In the genomic region with DNA sequence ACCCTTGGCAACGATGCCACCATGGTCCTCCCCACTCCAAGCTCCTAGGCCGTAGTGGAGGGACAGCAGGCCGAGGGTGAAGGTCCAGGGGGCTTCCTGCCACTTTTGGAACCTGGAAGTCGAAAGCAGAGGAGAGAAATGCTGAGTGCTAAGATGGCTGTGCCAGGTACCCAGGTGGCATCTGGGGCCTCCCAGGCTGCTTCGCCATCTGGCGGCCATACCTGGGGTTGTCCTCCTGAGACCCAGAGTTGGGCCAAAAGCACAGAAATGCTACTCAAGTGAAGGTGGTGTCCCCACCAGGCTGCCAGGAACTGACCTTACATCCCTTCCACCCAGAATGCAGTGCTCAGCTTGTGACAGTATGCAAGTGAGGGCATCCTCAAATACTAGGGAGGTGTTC, we compare ENCODE assay signal across 10 mouse cellular contexts. TPM values are rescaled to one million over a fixed set of nuclear protein-coding genes. Genes with fewer than 3 reads are reported as not detected.
A peak's percentile ranks its signal among the peaks of the same experiment; 100 is the strongest.
DNase-seq lines count a peak whose midpoint lies in the region; TF ChIP-seq lines count a peak whose summit lies in the region.
"Had no signal": no experiment of that assay in that cellular context is flagged by ENCODE, and none has a peak within 500 bp of the region (broad histone marks: within the 10 kb centered on the region; RNA-seq: fewer than 3 reads in every experiment).

No protein-coding gene starts in this region.

- peaks cover 7% of the 10 kb centered on the region for H3K4me1 ChIP-seq in ES-Bruce4 (ENCODE audit: control insufficient read depth, insufficient read depth, low read length)
- peaks cover 14% of the 10 kb centered on the region for H3K4me1 ChIP-seq in limb, embryonic 10.5 days
- H3K4me1 ChIP-seq: liver, embryonic 15.5 days had no signal

- no peak overlapping the region for H3K4me3 ChIP-seq in ES-Bruce4 (ENCODE audit: low read depth, low read length)
- H3K4me3 ChIP-seq in limb, embryonic 10.5 days = no peak overlapping the region
- H3K4me3 ChIP-seq: hindbrain, embryonic 15.5 days; liver, embryonic 15.5 days had no signal

- no peaks in the 10 kb centered on the region for H3K9me3 ChIP-seq in ES-Bruce4 (replicated peaks; ENCODE audit: control insufficient read depth, insufficient read depth, low read length, poor library complexity, severe bottlenecking)
- H3K9me3 ChIP-seq in limb, embryonic 10.5 days (replicated peaks) = no peaks in the 10 kb centered on the region
- H3K9me3 ChIP-seq: hindbrain, embryonic 15.5 days; liver, embryonic 15.5 days had no signal

- no peak for TF ChIP-seq EP300 in ES-Bruce4 (IDR thresholded peaks at IDR 0.05; ENCODE audit: insufficient read depth, low read depth, low read length)

- no peak overlapping the region for H3K9ac ChIP-seq in ES-Bruce4 (ENCODE audit: low read depth, poor library complexity, severe bottlenecking)
- H3K9ac ChIP-seq: hindbrain, embryonic 15.5 days; liver, embryonic 15.5 days had no signal

- 91% methylated on average over 6 of the region's 6 CpGs for WGBS in limb, embryonic 10.5 days

- H3K27me3 ChIP-seq in ES-Bruce4 (ENCODE audit: control insufficient read depth, insufficient read depth, low read length, poor library complexity, severe bottlenecking) = no peaks in the 10 kb centered on the region
- H3K27me3 ChIP-seq in limb, embryonic 10.5 days (ENCODE audit: low read depth, poor library complexity, severe bottlenecking) = no peaks in the 10 kb centered on the region
- H3K27me3 ChIP-seq: hindbrain, embryonic 15.5 days; liver, embryonic 15.5 days had no signal

- peaks cover 13% of the 10 kb centered on the region for H3K36me3 ChIP-seq in ES-Bruce4 (ENCODE audit: control insufficient read depth, insufficient read depth, low read length, poor library complexity, severe bottlenecking)
- H3K36me3 ChIP-seq in limb, embryonic 10.5 days = peaks cover 88% of the 10 kb centered on the region
- H3K36me3 ChIP-seq: liver, embryonic 15.5 days had no signal

- TF ChIP-seq POLR2A in ES-Bruce4 (IDR thresholded peaks at IDR 0.05; ENCODE audit: insufficient read depth, low read length) = no peak

- peak; percentile 21 for DNase-seq in left cerebral cortex, postnatal 4 days
- DNase-seq in left cerebral cortex, adult 9 months (ENCODE audit: low spot score in 2 of 2) = no peak
- peak; percentile 80 for DNase-seq in cerebellum, adult 11-12 months
- DNase-seq in lung, postnatal 36 days = peak; percentile 17
- no peak for DNase-seq in left cerebral cortex, adult 11 months (ENCODE audit: low spot score)
- DNase-seq in limb, embryonic 10.5 days (ENCODE audit: low spot score) = no peak
- no peak for DNase-seq in embryo, embryonic 10 days (ENCODE audit: low spot score)

- intact Hi-C loops in left cerebral cortex, postnatal 4 days (cut with DNase I) = no loop called here

- peak; percentile 50 for TF ChIP-seq CTCF in ES-Bruce4 (IDR thresholded peaks at IDR 0.05; ENCODE audit: low read depth, low read length)

- no peak overlapping the region for H3K27ac ChIP-seq in ES-Bruce4 (ENCODE audit: insufficient read depth, low read length)
- H3K27ac ChIP-seq in limb, embryonic 10.5 days = no peak overlapping the region
- H3K27ac ChIP-seq: hindbrain, embryonic 15.5 days; liver, embryonic 15.5 days had no signal

RNA-seq across cellular contexts. Expression of gene Nanos3, which starts 11.2 kb away (rescaled TPM):
- 10 to 100 TPM in 1 of 2 experiments, 1 to 10 TPM in 1; 8.1 to 11.4 TPM for total RNA-seq in left cerebral cortex, postnatal 4 days (2021)
- 3.0 and 4.3 TPM in 2 replicates for polyA plus RNA-seq in ES-Bruce4 (2011; ENCODE audit: insufficient read depth, insufficient read length, low read depth, missing spikeins)
- 3.1 and 3.2 TPM in 2 replicates for polyA plus RNA-seq in limb, embryonic 10.5 days (2016; fragmentation: Nextera tagmentation; extraction: Ambion mirVana)

RNA-seq across cellular contexts. Expression of gene 4930432K21Rik, which starts 26.0 kb away (rescaled TPM):
- 1 to 10 TPM; 1.7 to 2.1 TPM for total RNA-seq in left cerebral cortex, postnatal 4 days (2021)
- polyA plus RNA-seq in ES-Bruce4 (2011; ENCODE audit: insufficient read depth, insufficient read length, low read depth, missing spikeins) = 3.8 and 4.7 TPM in 2 replicates
- 1.5 and 2.3 TPM in 2 replicates for polyA plus RNA-seq in limb, embryonic 10.5 days (2016; fragmentation: Nextera tagmentation; extraction: Ambion mirVana)

RNA-seq across cellular contexts. Expression of gene Cc2d1a, which starts 26.1 kb away (rescaled TPM):
- 10 to 100 TPM; 74.9 to 80.8 TPM for total RNA-seq in left cerebral cortex, postnatal 4 days (2021)
- 18.0 and 27.2 TPM in 2 replicates for polyA plus RNA-seq in ES-Bruce4 (2011; ENCODE audit: insufficient read depth, insufficient read length, low read depth, missing spikeins)
- polyA plus RNA-seq in limb, embryonic 10.5 days (2016; fragmentation: Nextera tagmentation; extraction: Ambion mirVana) = 22.6 and 24.8 TPM in 2 replicates

RNA-seq across cellular contexts. Expression of gene Podnl1, which starts 48.1 kb away (rescaled TPM):
- not detected for total RNA-seq in left cerebral cortex, postnatal 4 days (2021)
- 0.33 TPM in 1 of 2 replicates, not detected in the other for polyA plus RNA-seq in ES-Bruce4 (2011; ENCODE audit: insufficient read depth, insufficient read length, low read depth, missing spikeins)
- 0.29 TPM in 1 of 2 replicates, not detected in the other for polyA plus RNA-seq in limb, embryonic 10.5 days (2016; fragmentation: Nextera tagmentation; extraction: Ambion mirVana)
- polyA plus RNA-seq: liver, embryonic 15.5 days had no signal

Comparison
In these comparisons a context has a peak if more than half of its experiments do, and no peak if none do; other contexts are left out.
1. DNase-seq: peak in left cerebral cortex, postnatal 4 days (single experiment), cerebellum, adult 11-12 months (single experiment) and lung, postnatal 36 days (single experiment); none in left cerebral cortex, adult 9 months (0 of 2), left cerebral cortex, adult 11 months (single experiment), limb, embryonic 10.5 days (single experiment) and embryo, embryonic 10 days (single experiment).